Mouse (Mus musculus): ENCODE measurements around the gene Galnt17.

GRCm38 (mm10) chr5:131307656-131308151, 593 bp downstream of the Galnt17 start:
- TF ChIP-seq CTCF (IDR thresholded peaks at IDR 0.05; ENCODE audit: low read depth) (no peak), EP300 (IDR thresholded peaks at IDR 0.05; ENCODE audit: low read depth) (no peak)

All from liver, postnatal 0 days (tissue).